Mouse (Mus musculus) T-helper 17 cell (primary cell): Measurements from ENCODE around the gene Tiam1.

Source experiments
- in situ Hi-C, 2 experiments: fragments of 300-600 bp; cut with MboI, MseI; formaldehyde crosslinking; loops; 1 replicate in 1 of 2; 2 replicates in 1 of 2; pipeline ENCODE4 v1.15.1; 2025; ENCODE audit warnings: high pct_unique_total_duplicates in 2 of 2

The Tiam1 gene

GRCm38 (mm10) chr16:89890515-89891189, 252.9 kb downstream of the Tiam1 start:
- in situ Hi-C loops: no loop called here

- in situ Hi-C loops: no loop called here
Observed at GRCm38 (mm10) chr16:89889890-89890462, 253.6 kb downstream of the Tiam1 start.

- in situ Hi-C loops: no loop called here
Observed at GRCm38 (mm10) chr16:89886561-89886960, 257.0 kb downstream of the Tiam1 start.

GRCm38 (mm10) chr16:89885661-89886060, 257.9 kb downstream of the Tiam1 start:
- in situ Hi-C loops: no loop called here

GRCm38 (mm10) chr16:89883897-89884296, 259.7 kb downstream of the Tiam1 start:
- in situ Hi-C loops: no loop called here

GRCm38 (mm10) chr16:89882477-89883234, 260.9 kb downstream of the Tiam1 start:
- in situ Hi-C loops: no loop called here

- in situ Hi-C loops: no loop called here
Observed at GRCm38 (mm10) chr16:89877206-89877605, 266.4 kb downstream of the Tiam1 start.

- in situ Hi-C loops: no loop called here
Observed at GRCm38 (mm10) chr16:89876079-89876478, 267.5 kb downstream of the Tiam1 start.

GRCm38 (mm10) chr16:89874012-89874704, 269.4 kb downstream of the Tiam1 start:
- in situ Hi-C loops: loop anchor here in 1 of 2 experiments (5.0 kb wide), 1 partner anchor 452 kb away; the partner anchor contains the start of gene Krtap6-2

- in situ Hi-C loops: loop anchor here in 1 of 2 experiments (5.0 kb wide), 1 partner anchor 450 kb away; the partner anchor contains the start of gene Krtap6-2
Observed at GRCm38 (mm10) chr16:89872011-89872942, 271.3 kb downstream of the Tiam1 start.

GRCm38 (mm10) chr16:89871382-89871781, 272.2 kb downstream of the Tiam1 start:
- in situ Hi-C loops: loop anchor here in 1 of 2 experiments (5.0 kb wide), 1 partner anchor 449 kb away; the partner anchor contains the start of gene Krtap6-2

- in situ Hi-C loops: loop anchor here in 1 of 2 experiments (5.0 kb wide), 1 partner anchor 448 kb away; the partner anchor contains the start of gene Krtap6-2
Observed at GRCm38 (mm10) chr16:89870059-89870458, 273.5 kb downstream of the Tiam1 start.

GRCm38 (mm10) chr16:89868502-89868901, 275.1 kb downstream of the Tiam1 start:
- in situ Hi-C loops: no loop called here

- in situ Hi-C loops: no loop called here
Observed at GRCm38 (mm10) chr16:89867212-89867829, 276.2 kb downstream of the Tiam1 start.

- in situ Hi-C loops: no loop called here
Observed at GRCm38 (mm10) chr16:89865136-89865535, 278.4 kb downstream of the Tiam1 start.

GRCm38 (mm10) chr16:89864710-89865109, 278.9 kb downstream of the Tiam1 start:
- in situ Hi-C loops: no loop called here

GRCm38 (mm10) chr16:89863264-89863663, 280.3 kb downstream of the Tiam1 start:
- in situ Hi-C loops: no loop called here

- in situ Hi-C loops: no loop called here
Observed at GRCm38 (mm10) chr16:89861531-89861930, 282.0 kb downstream of the Tiam1 start.

- in situ Hi-C loops: no loop called here
Observed at GRCm38 (mm10) chr16:89860708-89861107, 282.9 kb downstream of the Tiam1 start.

GRCm38 (mm10) chr16:89857666-89858065, 285.9 kb downstream of the Tiam1 start:
- in situ Hi-C loops: no loop called here
